14 mouse cellular contexts compared by ENCODE assay signal in the genomic region with DNA sequence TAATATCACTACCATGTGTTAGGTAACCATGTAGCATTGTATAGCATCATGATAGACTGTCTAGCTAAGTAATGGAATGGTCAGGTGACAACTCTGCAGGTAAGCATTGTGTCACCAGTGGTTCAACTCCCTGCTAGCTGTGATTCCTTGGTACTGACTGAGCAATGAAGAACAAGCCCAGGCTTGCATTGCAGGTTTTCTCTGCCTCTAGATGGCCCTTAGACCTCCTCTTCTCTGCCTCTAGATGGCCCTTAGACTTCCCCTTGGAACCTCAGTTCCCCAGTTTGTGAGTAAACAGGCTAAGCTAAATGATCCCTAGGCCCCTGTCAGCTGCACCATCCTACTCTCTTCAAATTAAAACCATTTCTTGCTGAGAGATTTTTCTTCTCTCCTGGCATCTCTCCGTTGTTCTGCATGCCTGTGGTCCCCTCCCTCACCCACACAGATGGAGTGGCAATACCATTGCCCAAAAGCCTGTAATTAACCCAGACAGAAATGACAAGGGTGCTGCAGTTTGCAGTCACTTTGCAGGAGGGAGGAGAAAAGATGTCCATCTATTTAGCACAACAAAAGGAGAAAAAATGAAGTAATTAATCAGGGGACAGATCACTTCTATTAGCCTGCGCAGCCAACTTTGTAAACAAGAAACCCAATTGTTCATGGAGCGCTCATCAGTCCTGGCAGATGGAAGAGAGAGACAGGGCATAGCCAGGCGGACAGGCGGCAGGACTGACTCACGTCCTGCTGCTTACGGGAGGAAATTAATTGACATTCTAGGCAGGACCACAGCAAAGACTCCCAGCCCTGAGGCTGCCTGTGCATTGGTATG.
DNase-seq lines count a peak whose midpoint lies in the region; ATAC-seq and TF ChIP-seq lines count a peak whose summit lies in the region.
"Had no signal": no experiment of that assay in that cellular context is flagged by ENCODE, and none has a peak within 500 bp of the region (broad histone marks: within the 10 kb centered on the region; RNA-seq: fewer than 3 reads in every experiment).

No protein-coding gene starts in this region.

- H3K4me2 ChIP-seq in neural tube, embryonic 15.5 days: no peak overlapping the region

- 26% methylated on average over 7 of the region's 7 CpGs for WGBS in neural tube, embryonic 15.5 days
- 74% methylated on average over 7 of the region's 7 CpGs for WGBS in kidney, adult 2 months

- no peak for DNase-seq in frontal cortex, postnatal 14 days (ENCODE audit: low spot score in 2 of 2)
- peak; percentile 15 for DNase-seq in fibroblast of lung, adult 2 months (ENCODE audit: low read depth)
- peak; percentile 44 for DNase-seq in layer of hippocampus, adult 9-11 months
- DNase-seq in kidney, adult 2 months: no peak
- no peak for DNase-seq in urinary bladder, adult 2 months (ENCODE audit: low spot score)
- DNase-seq in ovary, adult 18-20 months (ENCODE audit: low spot score): no peak
- DNase-seq: B cell, adult 2 months; cerebellum, adult 9-11 months; heart, postnatal 10 days; kidney, postnatal 25 days had no signal

- no peak overlapping the region for H3K9ac ChIP-seq in neural tube, embryonic 15.5 days (replicated peaks)
- H3K9ac ChIP-seq: liver, embryonic 14.5 days had no signal

- no peak for TF ChIP-seq POLR2A in kidney, adult 2 months (IDR thresholded peaks at IDR 0.05; ENCODE audit: low read depth, low read length)

- H3K27ac ChIP-seq in neural tube, embryonic 15.5 days (replicated peaks): peak overlapping the region; percentile 15; the same call in 1 of the 2 replicates
- no peak overlapping the region for H3K27ac ChIP-seq in kidney, adult 2 months (ENCODE audit: insufficient read depth, low read depth, low read length)
- H3K27ac ChIP-seq: liver, embryonic 14.5 days had no signal

- no peaks in the 10 kb centered on the region for H3K27me3 ChIP-seq in neural tube, embryonic 15.5 days (replicated peaks)
- H3K27me3 ChIP-seq in kidney, adult 2 months (replicated peaks; ENCODE audit: control insufficient read depth, insufficient read depth, low read length): no peaks in the 10 kb centered on the region

- no peaks in the 10 kb centered on the region for H3K36me3 ChIP-seq in neural tube, embryonic 15.5 days
- no peaks in the 10 kb centered on the region for H3K36me3 ChIP-seq in kidney, adult 2 months (ENCODE audit: control insufficient read depth, insufficient read depth, low read length)

- no peak for TF ChIP-seq CTCF in kidney, adult 2 months (conservative IDR thresholded peaks at IDR 0.05; ENCODE audit: insufficient read depth, insufficient read length, low read depth, low read length)

- H3K4me3 ChIP-seq in neural tube, embryonic 15.5 days (replicated peaks): no peak overlapping the region
- no peak overlapping the region for H3K4me3 ChIP-seq in kidney, adult 2 months (ENCODE audit: insufficient read depth, low read depth, low read length)
- H3K4me3 ChIP-seq: myocyte had no signal

- peaks cover 13% of the 10 kb centered on the region for H3K4me1 ChIP-seq in neural tube, embryonic 15.5 days
- H3K4me1 ChIP-seq in kidney, adult 2 months (ENCODE audit: control insufficient read depth, insufficient read depth, low read length): no peaks in the 10 kb centered on the region

- ATAC-seq in frontal cortex, adult (ENCODE audit: low TSS enrichment): peak; percentile 35
- peak; percentile 46; the same call in 1 of the 2 replicates for ATAC-seq in neural tube, embryonic 15.5 days (ENCODE audit: low FRiP score)

- H3K9me3 ChIP-seq in neural tube, embryonic 15.5 days (replicated peaks): no peaks in the 10 kb centered on the region

Comparison
In these comparisons a context has a peak if more than half of its experiments do, and no peak if none do; other contexts are left out.
1. DNase-seq: peak in fibroblast of lung, adult 2 months (single experiment) and layer of hippocampus, adult 9-11 months (single experiment); none in frontal cortex, postnatal 14 days (0 of 2), kidney, adult 2 months (single experiment), urinary bladder, adult 2 months (single experiment) and ovary, adult 18-20 months (single experiment).